Mouse (Mus musculus): Measurements from ENCODE around the gene Ltb4r2. TPM values are rescaled to one million over a fixed set of nuclear protein-coding genes. Genes with fewer than 3 reads are reported as not detected.

The Ltb4r2 gene
- 1.1 and 2.6 TPM in 2 replicates for polyA plus RNA-seq (2012; rRNA removed)

DNA sequence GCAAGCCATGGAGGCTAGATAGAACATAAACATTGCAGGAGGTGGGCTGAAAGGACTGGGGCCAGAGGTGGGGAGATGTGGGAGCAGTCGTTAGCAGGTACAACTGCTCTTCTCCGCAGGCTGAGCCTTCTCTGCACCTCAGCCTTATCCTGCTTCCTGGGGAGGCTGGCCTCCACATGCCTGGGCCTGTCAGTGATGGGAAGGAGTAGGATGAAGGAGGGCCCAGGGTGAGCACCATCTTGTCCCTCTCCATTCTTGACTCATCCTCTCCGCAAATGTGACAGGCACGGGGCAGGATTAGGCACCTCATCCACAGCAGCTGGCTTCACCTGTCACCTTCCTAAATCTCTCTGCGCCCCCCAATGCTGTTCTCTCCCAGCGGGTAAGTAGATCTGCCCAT is at the start of gene Ltb4r2:
Gene Ltb4r2, plus strand, starts transcription at position 266 of the 400 bp plus-strand sequence.
- no peak for TF ChIP-seq CTCF (IDR thresholded peaks at IDR 0.05; ENCODE audit: insufficient read depth, low read length)
- no peak for DNase-seq
- WGBS: 89% methylated on average over 6 of the region's 6 CpGs
- Histone ChIP-seq H3K4me3 (replicated peaks; ENCODE audit: extremely low read depth, low read depth, low read length) (peak within 1 kb of the TSS; percentile 55), H3K4me1 (ENCODE audit: control insufficient read depth, insufficient read depth, low read length) (peaks cover 7% of the 10 kb centered on the region; the same call in 1 of the 2 replicates)

DNA sequence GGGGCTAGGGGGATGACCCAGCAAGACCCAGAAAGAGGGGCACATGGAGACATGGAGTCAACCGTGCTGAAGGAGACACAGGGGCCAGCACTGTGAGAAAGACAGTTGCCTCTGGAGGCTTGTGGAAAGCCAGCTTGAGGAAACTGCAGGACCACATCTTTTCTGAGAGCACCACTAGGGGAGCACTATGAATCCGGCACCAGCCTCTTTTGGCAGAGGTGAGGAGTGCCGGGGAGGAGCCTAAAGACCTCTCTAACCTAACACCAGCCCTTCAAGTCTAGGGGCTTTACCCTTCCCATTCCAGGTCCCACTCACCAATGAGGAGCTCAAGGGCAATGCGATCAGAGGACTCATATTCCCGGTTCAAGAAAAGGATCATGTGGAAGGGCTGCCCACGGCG is 49.4 kb upstream of the Ltb4r2 start:
- no peak overlapping the region for H3K4me3 ChIP-seq (replicated peaks; ENCODE audit: extremely low read depth, low read depth, low read length)
- WGBS: 75% methylated on average over 7 of the region's 7 CpGs
- TF ChIP-seq CTCF (IDR thresholded peaks at IDR 0.05; ENCODE audit: insufficient read depth, low read length) (no peak), POLR2A (IDR thresholded peaks at IDR 0.05; ENCODE audit: borderline replicate concordance, extremely low read depth, low read depth, low read length) (no peak)
- DNase-seq: no peak
- H3K4me1 ChIP-seq (ENCODE audit: control insufficient read depth, insufficient read depth, low read length): peaks cover 2% of the 10 kb centered on the region; the same call in 1 of the 2 replicates

DNA sequence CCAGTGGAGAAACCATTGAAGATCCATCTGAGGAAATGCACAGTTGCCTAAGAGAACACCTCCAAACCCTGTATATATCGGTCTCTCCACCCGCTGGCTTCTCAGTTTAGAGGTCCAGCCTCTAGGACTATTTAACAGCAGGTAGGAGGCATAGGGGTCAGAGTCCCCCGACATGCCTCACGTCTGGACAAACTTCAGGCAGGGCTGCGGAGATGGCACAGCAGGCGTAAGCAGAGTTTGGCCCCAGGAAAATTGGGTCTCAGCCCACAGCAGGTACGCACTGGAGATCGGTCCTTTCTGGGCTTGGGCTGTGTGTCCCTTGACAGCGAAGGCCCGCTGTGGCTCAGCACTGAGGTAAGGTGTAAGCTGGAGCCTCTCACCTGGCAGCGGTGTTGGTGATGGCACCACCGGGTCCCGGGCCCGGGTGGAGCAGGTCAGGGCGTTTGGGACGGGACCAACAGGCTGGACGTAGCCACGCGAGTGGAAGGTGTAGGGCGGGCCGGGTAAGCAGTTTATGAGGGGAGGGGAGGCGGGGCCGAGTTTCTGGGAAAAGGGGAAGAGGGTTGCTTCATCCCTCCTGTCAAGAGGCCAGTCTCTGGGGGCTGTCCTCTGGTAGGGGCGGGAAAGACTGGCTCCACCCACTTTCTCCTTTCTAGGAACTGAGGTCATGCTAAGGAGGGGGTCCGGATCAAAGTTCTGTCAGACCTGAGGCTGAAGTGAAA is 48.1 kb upstream of the Ltb4r2 start:
- 14% methylated on average over 25 of the region's 25 CpGs for WGBS
- Histone ChIP-seq H3K4me3 (replicated peaks; ENCODE audit: extremely low read depth, low read depth, low read length) (peak overlapping the region; percentile 10), H3K4me1 (ENCODE audit: control insufficient read depth, insufficient read depth, low read length) (peaks cover 2% of the 10 kb centered on the region; the same call in 1 of the 2 replicates)
- TF ChIP-seq CTCF (IDR thresholded peaks at IDR 0.05; ENCODE audit: insufficient read depth, low read length) (no peak), POLR2A (IDR thresholded peaks at IDR 0.05; ENCODE audit: borderline replicate concordance, extremely low read depth, low read depth, low read length) (no peak)
- DNase-seq: peak; percentile 57

DNA sequence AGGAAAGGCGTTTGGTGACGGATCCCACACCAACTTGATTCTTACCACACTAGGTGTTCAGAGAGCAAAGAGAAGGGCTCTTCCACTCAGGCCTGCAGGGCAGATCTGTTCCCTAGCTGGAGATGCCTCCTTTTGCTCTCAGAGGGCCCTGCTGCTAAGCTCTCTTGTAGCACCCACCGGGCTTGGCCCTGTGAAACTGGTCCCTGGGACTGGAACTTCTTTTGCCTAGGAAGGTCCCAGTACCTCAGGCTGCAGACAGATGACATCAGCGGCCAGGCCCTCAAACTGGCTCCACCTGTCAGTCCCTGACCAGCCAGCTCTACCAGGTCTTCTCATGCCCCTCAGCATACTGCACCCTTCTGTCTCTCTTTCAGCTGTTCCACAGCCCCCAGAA is 47.5 kb upstream of the Ltb4r2 start, which contains the start of gene Tgm1:
Gene Tgm1, minus strand, starts transcription at position 198 of the 394 bp plus-strand sequence.
- DNase-seq: no peak
- peaks cover 2% of the 10 kb centered on the region; the same call in 1 of the 2 replicates for H3K4me1 ChIP-seq (ENCODE audit: control insufficient read depth, insufficient read depth, low read length)
- WGBS: 19% methylated on average over 4 of the region's 4 CpGs
- TF ChIP-seq POLR2A (IDR thresholded peaks at IDR 0.05; ENCODE audit: borderline replicate concordance, extremely low read depth, low read depth, low read length) (no peak), CTCF (IDR thresholded peaks at IDR 0.05; ENCODE audit: insufficient read depth, low read length) (no peak)
- H3K4me3 ChIP-seq (replicated peaks; ENCODE audit: extremely low read depth, low read depth, low read length): peak within 1 kb of the TSS; percentile 10

DNA sequence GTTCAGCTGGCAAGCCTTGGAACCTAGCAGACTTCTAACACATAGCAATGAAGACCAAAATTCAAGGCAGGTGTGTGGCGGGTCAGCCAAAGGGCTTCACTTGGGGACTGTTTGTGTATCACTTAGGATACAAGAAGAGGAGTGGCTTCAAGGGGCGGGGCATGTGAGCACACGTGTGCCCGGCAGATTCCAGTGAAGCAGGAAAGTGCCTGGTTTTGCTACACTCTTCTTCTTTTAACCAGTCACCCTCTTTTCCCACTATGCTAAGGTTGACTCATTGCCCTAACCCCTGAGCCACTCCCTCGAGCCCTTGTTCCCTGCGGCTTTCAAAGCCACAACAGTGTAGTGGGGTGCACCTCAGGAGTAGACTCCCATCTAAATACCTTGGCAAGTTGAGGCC is 46.3 kb upstream of the Ltb4r2 start:
- no peak overlapping the region for H3K4me3 ChIP-seq (replicated peaks; ENCODE audit: extremely low read depth, low read depth, low read length)
- TF ChIP-seq POLR2A (IDR thresholded peaks at IDR 0.05; ENCODE audit: borderline replicate concordance, extremely low read depth, low read depth, low read length) (no peak), CTCF (IDR thresholded peaks at IDR 0.05; ENCODE audit: insufficient read depth, low read length) (no peak)
- peak; percentile 48 for DNase-seq
- WGBS: 35% methylated on average over 6 of the region's 6 CpGs
- peaks cover 2% of the 10 kb centered on the region; the same call in 1 of the 2 replicates for H3K4me1 ChIP-seq (ENCODE audit: control insufficient read depth, insufficient read depth, low read length)

DNA sequence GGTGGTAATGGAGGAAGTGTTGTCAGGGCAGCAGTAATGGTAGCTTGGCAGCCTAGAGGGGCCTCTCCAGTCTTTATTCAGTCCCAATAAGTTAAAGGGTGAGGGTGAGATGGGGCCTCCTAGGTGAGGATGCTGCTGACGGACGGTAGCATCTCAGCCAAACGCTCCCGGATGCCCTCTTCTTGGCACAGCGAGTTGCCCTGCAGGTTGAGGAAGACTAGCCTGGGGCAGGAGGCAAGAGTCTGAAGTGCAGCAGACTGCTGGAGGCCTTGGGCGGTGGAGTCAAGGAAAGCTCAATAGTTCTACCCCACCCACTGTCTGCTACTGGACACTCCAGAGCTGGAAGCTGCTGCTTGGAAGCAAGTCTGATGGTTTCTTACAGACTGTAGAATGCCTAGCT is 45.0 kb upstream of the Ltb4r2 start:
- peaks cover 2% of the 10 kb centered on the region for H3K4me1 ChIP-seq (ENCODE audit: control insufficient read depth, insufficient read depth, low read length)
- WGBS: 83% methylated on average over 6 of the region's 6 CpGs
- TF ChIP-seq POLR2A (IDR thresholded peaks at IDR 0.05; ENCODE audit: borderline replicate concordance, extremely low read depth, low read depth, low read length) (no peak), CTCF (IDR thresholded peaks at IDR 0.05; ENCODE audit: insufficient read depth, low read length) (no peak)
- no peak for DNase-seq
- H3K4me3 ChIP-seq (replicated peaks; ENCODE audit: extremely low read depth, low read depth, low read length): no peak overlapping the region

DNA sequence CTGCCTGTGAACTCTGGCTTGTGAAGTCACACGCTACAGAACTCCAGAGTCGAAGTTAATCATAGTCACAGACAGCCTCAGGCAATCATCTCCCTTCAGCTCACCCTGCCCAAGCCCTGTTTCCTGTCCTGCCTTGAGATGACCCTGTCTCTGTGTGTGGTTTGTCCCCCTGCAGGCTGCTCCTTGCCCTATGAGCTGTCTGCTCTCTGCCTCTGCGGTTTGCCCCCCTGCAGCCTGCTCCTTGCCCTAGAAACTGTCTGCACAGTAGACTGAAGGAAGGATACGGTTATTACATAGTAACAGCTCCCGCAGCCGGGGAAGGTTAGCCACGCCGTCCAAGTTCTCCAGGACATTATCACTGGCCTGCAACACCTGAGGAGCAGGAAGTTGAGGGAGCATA is 44.3 kb upstream of the Ltb4r2 start:
- no peak for DNase-seq
- WGBS: 73% methylated on average over 8 of the region's 8 CpGs

DNA sequence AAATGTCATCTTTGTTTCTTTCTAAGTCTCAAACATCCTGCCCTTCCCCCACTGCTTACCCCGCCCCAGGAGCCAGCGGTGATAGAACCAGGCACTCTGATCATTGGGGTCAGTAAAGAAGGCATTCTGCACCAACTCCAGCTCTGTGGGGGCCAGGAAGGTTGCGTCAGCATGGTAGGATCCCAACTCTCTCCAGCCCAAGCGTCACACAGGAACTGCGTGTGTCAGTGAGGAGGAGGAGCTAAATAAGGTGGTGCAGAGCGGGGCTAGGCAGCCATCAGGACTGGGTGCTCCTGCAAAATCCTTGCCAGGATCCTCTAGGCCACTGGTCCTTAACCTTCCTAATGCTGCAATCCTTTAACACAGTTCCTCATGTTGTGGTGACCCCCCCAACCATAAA is 41.5 kb upstream of the Ltb4r2 start:
- 83% methylated on average over 6 of the region's 6 CpGs for WGBS
- TF ChIP-seq CTCF (IDR thresholded peaks at IDR 0.05; ENCODE audit: insufficient read depth, low read length) (no peak), POLR2A (IDR thresholded peaks at IDR 0.05; ENCODE audit: borderline replicate concordance, extremely low read depth, low read depth, low read length) (no peak)
- no peak for DNase-seq
- Histone ChIP-seq H3K4me3 (replicated peaks; ENCODE audit: extremely low read depth, low read depth, low read length) (no peak overlapping the region), H3K4me1 (ENCODE audit: control insufficient read depth, insufficient read depth, low read length) (peaks cover 1% of the 10 kb centered on the region)

More for the DNA sequence above, 44.3 kb upstream of the Ltb4r2 start:
- TF ChIP-seq CTCF (IDR thresholded peaks at IDR 0.05; ENCODE audit: insufficient read depth, low read length) (no peak), POLR2A (IDR thresholded peaks at IDR 0.05; ENCODE audit: borderline replicate concordance, extremely low read depth, low read depth, low read length) (no peak)
- Histone ChIP-seq H3K4me3 (replicated peaks; ENCODE audit: extremely low read depth, low read depth, low read length) (no peak overlapping the region), H3K4me1 (ENCODE audit: control insufficient read depth, insufficient read depth, low read length) (peaks cover 2% of the 10 kb centered on the region)

DNA sequence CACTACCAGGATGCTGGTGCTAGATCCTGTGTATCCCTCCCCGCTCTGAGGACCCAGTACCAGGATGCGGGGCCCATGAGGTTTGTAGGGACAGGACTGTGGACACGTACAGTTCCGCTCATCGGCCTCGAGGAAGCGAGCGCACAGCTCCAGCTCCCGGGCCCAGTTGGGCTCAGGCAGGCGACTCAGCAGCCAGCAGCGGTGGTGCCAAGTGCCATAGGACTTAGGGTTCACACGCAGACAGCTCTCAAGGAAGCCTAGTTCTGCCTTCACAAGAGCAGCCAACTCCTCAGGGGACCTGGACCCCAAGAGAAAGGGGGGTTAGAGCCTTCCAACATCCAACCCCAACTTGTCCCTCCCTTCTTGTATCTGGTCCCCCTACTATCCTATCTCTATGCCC is 40.6 kb upstream of the Ltb4r2 start:
- H3K4me1 ChIP-seq (ENCODE audit: control insufficient read depth, insufficient read depth, low read length): peaks cover 4% of the 10 kb centered on the region
- H3K4me3 ChIP-seq (replicated peaks; ENCODE audit: extremely low read depth, low read depth, low read length): no peak overlapping the region
- TF ChIP-seq POLR2A (IDR thresholded peaks at IDR 0.05; ENCODE audit: borderline replicate concordance, extremely low read depth, low read depth, low read length): no peak
- TF ChIP-seq CTCF (IDR thresholded peaks at IDR 0.05; ENCODE audit: insufficient read depth, low read length): no peak
- 93% methylated on average over 12 of the region's 12 CpGs for WGBS
- no peak for DNase-seq

DNA sequence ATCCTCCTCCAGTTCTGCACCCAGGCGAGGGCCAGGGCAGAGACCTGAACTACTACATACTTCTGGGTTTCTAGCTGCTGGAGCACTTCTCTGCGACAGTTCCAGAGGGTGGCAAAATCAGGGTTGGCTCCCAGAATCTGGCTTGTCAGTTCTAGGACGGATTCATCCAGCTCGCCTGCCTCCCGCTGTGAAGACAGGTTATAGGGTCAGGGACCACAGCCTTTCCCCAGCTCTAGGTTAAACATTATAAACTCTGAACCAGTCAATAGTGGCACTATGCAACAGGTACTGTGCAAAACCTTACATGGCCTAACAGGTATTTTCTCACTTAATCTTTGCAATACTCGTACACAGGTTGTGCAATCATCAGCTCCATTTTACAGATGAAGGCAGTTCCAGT is 40.2 kb upstream of the Ltb4r2 start:
- DNase-seq: no peak
- WGBS: 82% methylated on average over 6 of the region's 6 CpGs
- Histone ChIP-seq H3K4me1 (ENCODE audit: control insufficient read depth, insufficient read depth, low read length) (peaks cover 4% of the 10 kb centered on the region), H3K4me3 (replicated peaks; ENCODE audit: extremely low read depth, low read depth, low read length) (no peak overlapping the region)
- no peak for TF ChIP-seq CTCF (IDR thresholded peaks at IDR 0.05; ENCODE audit: insufficient read depth, low read length)
- no peak for TF ChIP-seq POLR2A (IDR thresholded peaks at IDR 0.05; ENCODE audit: borderline replicate concordance, extremely low read depth, low read depth, low read length)
